Mouse (Mus musculus) lung, postnatal 0 days (tissue): Measurements from ENCODE around the gene Ppard.

ENCODE experiments used
- CTCF ChIP-seq: IDR thresholded peaks from 2 replicates; pipeline ENCODE4 v1.5.1; 2016; ENCODE audit warnings: antibody characterized with exemption, mild to moderate bottlenecking
- EP300 ChIP-seq: IDR thresholded peaks from 2 replicates; pipeline ENCODE4 v1.6.1; 2016; ENCODE audit warnings: antibody characterized with exemption, mild to moderate bottlenecking, control low read depth

DNA sequence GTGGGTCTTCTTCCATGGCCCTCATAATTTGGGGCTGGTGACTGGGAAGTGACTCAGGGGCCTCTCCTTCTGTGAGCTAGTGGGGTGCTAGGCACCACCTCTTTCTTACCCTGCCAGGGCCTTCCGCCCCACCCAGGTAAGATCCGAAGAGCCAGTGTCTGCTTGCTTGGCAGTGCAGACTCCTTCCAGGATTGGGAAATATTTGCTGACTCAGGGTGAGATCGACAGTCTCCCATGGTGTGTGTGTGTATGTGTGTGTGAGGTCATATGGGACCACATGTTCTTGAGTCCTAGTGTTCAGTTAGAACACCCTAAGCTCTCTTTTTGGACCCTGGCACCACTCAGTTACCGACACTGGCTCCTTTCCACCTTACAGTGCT, 4.1 kb downstream of the Ppard start:
- no peak for TF ChIP-seq CTCF
- no peak for TF ChIP-seq EP300
